Mouse (Mus musculus): Measurements from ENCODE around the gene Casz1. TPM values are rescaled to one million over a fixed set of nuclear protein-coding genes. Genes with fewer than 3 reads are reported as not detected.
A peak's percentile ranks its signal among the peaks of the same experiment; 100 is the strongest.

Casz1 gene
- polyA plus RNA-seq, 1 experiment from 2014 or later: 3.6 TPM

GRCm38 (mm10) chr4:148978926-148979325 is 174.7 kb downstream of the Casz1 start:
- H3K36me3 ChIP-seq (ENCODE audit: control insufficient read depth, insufficient read depth, low read length): no peaks in the 10 kb centered on the region
- no peak overlapping the region for H3K4me3 ChIP-seq (ENCODE audit: low read depth, low read length)
- ATAC-seq (replicated peaks; ENCODE audit: low FRiP score) (no peak), DNase-seq (ENCODE audit: low spot score) (no peak)
- 0 out of 2 replicates have a peak, but pooled peaks cover 6% of the 10 kb centered on the region for H3K4me1 ChIP-seq (replicated peaks; ENCODE audit: control insufficient read depth, insufficient read depth, low read length)
- H3K4me2 ChIP-seq (ENCODE audit: low read depth, low read length, severe bottlenecking): no peak overlapping the region
- no peak overlapping the region for H3K27ac ChIP-seq (ENCODE audit: low read depth, low read length)
- H3K9ac ChIP-seq (ENCODE audit: low read length): no peak overlapping the region
- 92% methylated on average over 11 of the region's 11 CpGs for WGBS
- H3K9me3 ChIP-seq (ENCODE audit: control insufficient read depth, low read length): no peaks in the 10 kb centered on the region
- H3K27me3 ChIP-seq (ENCODE audit: control insufficient read depth, insufficient read depth, low read length): no peaks in the 10 kb centered on the region

GRCm38 (mm10) chr4:148979837-148980236 is 175.6 kb downstream of the Casz1 start:
- WGBS: 76% methylated on average over 11 of the region's 11 CpGs

GRCm38 (mm10) chr4:148982274-148982673 is 178.0 kb downstream of the Casz1 start:
- Histone ChIP-seq H3K9me3 (ENCODE audit: control insufficient read depth, low read length) (no peaks in the 10 kb centered on the region), H3K4me1 (replicated peaks; ENCODE audit: control insufficient read depth, insufficient read depth, low read length) (peaks cover 16% of the 10 kb centered on the region; the same call in 1 of the 2 replicates), H3K9ac (ENCODE audit: low read length) (no peak overlapping the region), H3K27ac (ENCODE audit: low read depth, low read length) (no peak overlapping the region), H3K36me3 (ENCODE audit: control insufficient read depth, insufficient read depth, low read length) (no peaks in the 10 kb centered on the region), H3K27me3 (ENCODE audit: control insufficient read depth, insufficient read depth, low read length) (no peaks in the 10 kb centered on the region), H3K4me3 (ENCODE audit: low read depth, low read length) (no peak overlapping the region), H3K4me2 (ENCODE audit: low read depth, low read length, severe bottlenecking) (no peak overlapping the region)
- no peak for DNase-seq (ENCODE audit: low spot score)
- no peak for ATAC-seq (replicated peaks; ENCODE audit: low FRiP score)
- WGBS: 79% methylated on average over 6 of the region's 6 CpGs

More at GRCm38 (mm10) chr4:148979837-148980236, 175.6 kb downstream of the Casz1 start:
- no peak overlapping the region for H3K4me2 ChIP-seq (ENCODE audit: low read depth, low read length, severe bottlenecking)
- H3K36me3 ChIP-seq (ENCODE audit: control insufficient read depth, insufficient read depth, low read length): no peaks in the 10 kb centered on the region
- peaks cover 8% of the 10 kb centered on the region; the same call in 1 of the 2 replicates for H3K4me1 ChIP-seq (replicated peaks; ENCODE audit: control insufficient read depth, insufficient read depth, low read length)
- no peak overlapping the region for H3K9ac ChIP-seq (ENCODE audit: low read length)
- no peak overlapping the region for H3K4me3 ChIP-seq (ENCODE audit: low read depth, low read length)
- no peak for DNase-seq (ENCODE audit: low spot score)
- H3K9me3 ChIP-seq (ENCODE audit: control insufficient read depth, low read length): no peaks in the 10 kb centered on the region
- no peak for ATAC-seq (replicated peaks; ENCODE audit: low FRiP score)
- no peak overlapping the region for H3K27ac ChIP-seq (ENCODE audit: low read depth, low read length)
- no peaks in the 10 kb centered on the region for H3K27me3 ChIP-seq (ENCODE audit: control insufficient read depth, insufficient read depth, low read length)

- H3K36me3 ChIP-seq (ENCODE audit: control insufficient read depth, insufficient read depth, low read length): no peaks in the 10 kb centered on the region
- H3K27ac ChIP-seq (ENCODE audit: low read depth, low read length): no peak overlapping the region
- no peak overlapping the region for H3K4me2 ChIP-seq (ENCODE audit: low read depth, low read length, severe bottlenecking)
- no peaks in the 10 kb centered on the region for H3K27me3 ChIP-seq (ENCODE audit: control insufficient read depth, insufficient read depth, low read length)
- H3K9ac ChIP-seq (ENCODE audit: low read length): no peak overlapping the region
- H3K9me3 ChIP-seq (ENCODE audit: control insufficient read depth, low read length): no peaks in the 10 kb centered on the region
- ATAC-seq (replicated peaks; ENCODE audit: low FRiP score): no peak; the same call in 1 of the 2 replicates
- DNase-seq (ENCODE audit: low spot score): no peak
- H3K4me3 ChIP-seq (ENCODE audit: low read depth, low read length): no peak overlapping the region
- H3K4me1 ChIP-seq (replicated peaks; ENCODE audit: control insufficient read depth, insufficient read depth, low read length): peaks cover 12% of the 10 kb centered on the region; the same call in 1 of the 2 replicates
- WGBS: 57% methylated on average over 19 of the region's 19 CpGs
Observed at GRCm38 (mm10) chr4:148984701-148985540, 180.7 kb downstream of the Casz1 start.

- ATAC-seq (replicated peaks; ENCODE audit: low FRiP score): no peak
- H3K36me3 ChIP-seq (ENCODE audit: control insufficient read depth, insufficient read depth, low read length): no peaks in the 10 kb centered on the region
- no peaks in the 10 kb centered on the region for H3K27me3 ChIP-seq (ENCODE audit: control insufficient read depth, insufficient read depth, low read length)
- no peaks in the 10 kb centered on the region for H3K9me3 ChIP-seq (ENCODE audit: control insufficient read depth, low read length)
- H3K4me2 ChIP-seq (ENCODE audit: low read depth, low read length, severe bottlenecking): no peak overlapping the region
- H3K9ac ChIP-seq (ENCODE audit: low read length): no peak overlapping the region
- no peak overlapping the region for H3K27ac ChIP-seq (ENCODE audit: low read depth, low read length)
- peak; percentile 45 for DNase-seq (ENCODE audit: low spot score)
- WGBS: 62% methylated on average over 24 of the region's 24 CpGs
- H3K4me1 ChIP-seq (replicated peaks; ENCODE audit: control insufficient read depth, insufficient read depth, low read length): peaks cover 13% of the 10 kb centered on the region; the same call in 1 of the 2 replicates
- H3K4me3 ChIP-seq (ENCODE audit: low read depth, low read length): no peak overlapping the region
Observed at GRCm38 (mm10) chr4:148985541-148986476, 181.6 kb downstream of the Casz1 start.

GRCm38 (mm10) chr4:148990038-148990437 is 185.8 kb downstream of the Casz1 start:
- Histone ChIP-seq H3K27ac (ENCODE audit: low read depth, low read length) (no peak overlapping the region), H3K27me3 (ENCODE audit: control insufficient read depth, insufficient read depth, low read length) (no peaks in the 10 kb centered on the region), H3K4me2 (ENCODE audit: low read depth, low read length, severe bottlenecking) (no peak overlapping the region), H3K36me3 (ENCODE audit: control insufficient read depth, insufficient read depth, low read length) (no peaks in the 10 kb centered on the region), H3K4me3 (ENCODE audit: low read depth, low read length) (no peak overlapping the region), H3K9me3 (ENCODE audit: control insufficient read depth, low read length) (no peaks in the 10 kb centered on the region), H3K9ac (ENCODE audit: low read length) (no peak overlapping the region), H3K4me1 (replicated peaks; ENCODE audit: control insufficient read depth, insufficient read depth, low read length) (peaks cover 9% of the 10 kb centered on the region; the same call in 1 of the 2 replicates)
- ATAC-seq (replicated peaks; ENCODE audit: low FRiP score) (no peak), DNase-seq (ENCODE audit: low spot score) (no peak)
- WGBS: 47% methylated on average over 2 of the region's 2 CpGs

- no peaks in the 10 kb centered on the region for H3K36me3 ChIP-seq (ENCODE audit: control insufficient read depth, insufficient read depth, low read length)
- 93% methylated on average over 5 of the region's 5 CpGs for WGBS
- H3K27me3 ChIP-seq (ENCODE audit: control insufficient read depth, insufficient read depth, low read length): no peaks in the 10 kb centered on the region
- H3K4me1 ChIP-seq (replicated peaks; ENCODE audit: control insufficient read depth, insufficient read depth, low read length): 0 out of 2 replicates have a peak, but pooled peaks cover 3% of the 10 kb centered on the region
- DNase-seq (ENCODE audit: low spot score): no peak
- no peak for ATAC-seq (replicated peaks; ENCODE audit: low FRiP score)
- H3K27ac ChIP-seq (ENCODE audit: low read depth, low read length): no peak overlapping the region
- no peak overlapping the region for H3K4me2 ChIP-seq (ENCODE audit: low read depth, low read length, severe bottlenecking)
- H3K9me3 ChIP-seq (ENCODE audit: control insufficient read depth, low read length): no peaks in the 10 kb centered on the region
- H3K9ac ChIP-seq (ENCODE audit: low read length): no peak overlapping the region
- H3K4me3 ChIP-seq (ENCODE audit: low read depth, low read length): no peak overlapping the region
Observed at GRCm38 (mm10) chr4:148993948-148994347, 189.7 kb downstream of the Casz1 start.

GRCm38 (mm10) chr4:149000746-149001145 is 196.5 kb downstream of the Casz1 start:
- WGBS: 91% methylated on average over 6 of the region's 6 CpGs
- Histone ChIP-seq H3K4me1 (replicated peaks; ENCODE audit: control insufficient read depth, insufficient read depth, low read length) (no peaks in the 10 kb centered on the region), H3K9ac (ENCODE audit: low read length) (no peak overlapping the region), H3K4me3 (ENCODE audit: low read depth, low read length) (no peak overlapping the region), H3K27ac (ENCODE audit: low read depth, low read length) (no peak overlapping the region), H3K9me3 (ENCODE audit: control insufficient read depth, low read length) (no peaks in the 10 kb centered on the region), H3K36me3 (ENCODE audit: control insufficient read depth, insufficient read depth, low read length) (no peaks in the 10 kb centered on the region), H3K27me3 (ENCODE audit: control insufficient read depth, insufficient read depth, low read length) (no peaks in the 10 kb centered on the region), H3K4me2 (ENCODE audit: low read depth, low read length, severe bottlenecking) (no peak overlapping the region)
- no peak for ATAC-seq (replicated peaks; ENCODE audit: low FRiP score)
- no peak for DNase-seq (ENCODE audit: low spot score)

Data from forebrain, embryonic 11.5 days (tissue).